Mouse (Mus musculus) stomach, postnatal 0 days (tissue): ENCODE measurements at regions not wholly inside any gene's neighbourhood (a gene's known extent, or its start where the extent isn't known, plus 50 kb on each side); places are given as distances from the start of the nearest gene placed in this dataset.

Experiments
- CTCF ChIP-seq: IDR thresholded peaks from 2 replicates; pipeline ENCODE4 v1.5.1; 2016; ENCODE audit warnings: antibody characterized with exemption, low read depth, mild to moderate bottlenecking, moderate library complexity
- EP300 ChIP-seq: optimal IDR thresholded peaks from 2 replicates; pipeline ENCODE3; 2016; ENCODE audit warnings: antibody characterized with exemption

- no peak for TF ChIP-seq CTCF
- TF ChIP-seq EP300 = no peak
These were observed 90.9 kb upstream of the Sall1 start for GRCm38 (mm10) chr8:89134581-89135484.
